Mouse (Mus musculus) heart, embryonic 13.5 days (tissue): ENCODE data around the gene Nav1. TPM values are rescaled to one million over a fixed set of nuclear protein-coding genes. Genes with fewer than 3 reads are reported as not detected.

Source experiments
- ATAC-seq: fragments of 200-750 bp; cut with Nextera tagmentation; 2 replicates; pipeline ENCODE4 v1.8.0; 2017; ENCODE audit warnings: moderate TSS enrichment; ENCODE audit not compliant: insufficient number of reproducible peaks, low FRiP score, low TSS enrichment; ENCODE audit errors: extremely low read depth
- H3K27ac ChIP-seq: fragments of 300-500 bp; sonication (generic); replicated peaks from 2 replicates; pipeline ENCODE4 v1.5.1; 2015; ENCODE audit warnings: moderate library complexity, mild to moderate bottlenecking, inconsistent platforms
- H3K27me3 ChIP-seq: fragments of 300-500 bp; sonication (generic); replicated peaks from 2 replicates; pipeline ENCODE4 v1.6.1; 2015; ENCODE audit warnings: mild to moderate bottlenecking, inconsistent platforms
- H3K36me3 ChIP-seq: fragments of 300-500 bp; sonication (generic); 2 replicates; pipeline ENCODE4 v1.6.1; 2015; ENCODE audit warnings: mild to moderate bottlenecking, inconsistent platforms
- H3K4me1 ChIP-seq: fragments of 300-500 bp; sonication (generic); 2 replicates; pipeline ENCODE4 v1.6.1; 2015; ENCODE audit warnings: inconsistent platforms
- H3K4me2 ChIP-seq: fragments of 300-500 bp; sonication (generic); 2 replicates; pipeline ENCODE4 v1.6.1; 2015; ENCODE audit warnings: inconsistent platforms, mild to moderate bottlenecking, moderate library complexity
- H3K4me3 ChIP-seq: fragments of 300-500 bp; sonication (generic); 2 replicates; pipeline ENCODE4 v1.5.1; 2015; ENCODE audit warnings: moderate library complexity, mild to moderate bottlenecking, inconsistent platforms
- H3K9ac ChIP-seq: fragments of 300-500 bp; sonication (generic); 2 replicates; pipeline ENCODE4 v1.6.1; 2015; ENCODE audit warnings: inconsistent platforms, mild to moderate bottlenecking, moderate library complexity
- H3K9me3 ChIP-seq: fragments of 300-500 bp; sonication (generic); 2 replicates; pipeline ENCODE4 v1.6.1; 2016; ENCODE audit warnings: inconsistent platforms
- WGBS: fragments of 180-500 bp; shearing (Covaris S2); methylation state at CpG from one replicate; pipeline ENCODE4 v1.1.7; 2015; ENCODE audit warnings: mixed read lengths; 5-methylcytosine and 5-hydroxymethylcytosine counted together
- polyA plus RNA-seq: library from polyadenylated mRNA; unstranded; fragments of >200 nt; fragmentation: Nextera tagmentation; extraction: Ambion mirVana; gene quantifications from 2 replicates; pipeline ENCODE4 v1.2.1, GENCODE M21; 2015

Gene Nav1
- polyA plus RNA-seq, 1 experiment from 2014 or later = 25.6 TPM

DNA sequence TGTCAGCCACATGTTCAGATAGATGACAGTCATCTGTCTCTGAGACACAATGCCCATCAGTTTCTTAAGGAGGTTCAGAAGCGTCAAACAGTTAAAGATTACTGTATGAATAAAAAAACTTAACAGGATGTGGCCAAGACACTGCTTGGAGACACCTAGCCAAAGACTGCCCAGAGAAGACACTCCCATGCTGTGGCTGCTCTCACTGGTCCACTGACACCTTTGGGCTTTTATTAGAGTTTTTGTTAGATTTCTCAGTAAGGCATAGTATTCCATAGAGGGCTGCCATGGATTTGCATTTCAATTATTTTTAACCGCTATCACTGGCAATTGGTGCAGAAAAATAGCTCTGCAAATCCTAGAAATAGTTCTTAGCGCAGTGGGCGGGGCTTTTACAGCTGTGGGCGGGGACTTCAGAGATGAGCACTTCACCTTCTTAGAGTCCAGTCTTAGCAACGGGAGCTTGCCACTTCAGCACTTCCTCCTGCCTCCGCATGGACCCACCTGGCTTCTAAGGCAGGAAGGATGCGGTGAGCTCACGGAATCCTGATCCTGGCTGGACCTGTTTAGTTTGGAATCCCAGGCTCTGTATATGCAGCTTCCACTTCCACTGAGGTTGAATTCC, 12.7 kb downstream of the Nav1 start:
- ATAC-seq = no peak
- WGBS = 50% methylated on average over 9 of the region's 9 CpGs
- H3K27ac ChIP-seq = no peak overlapping the region
- no peak overlapping the region for H3K9ac ChIP-seq
- H3K4me2 ChIP-seq = no peak overlapping the region
- H3K4me3 ChIP-seq = no peak overlapping the region
- peaks cover 18% of the 10 kb centered on the region for H3K4me1 ChIP-seq
- H3K27me3 ChIP-seq = no peaks in the 10 kb centered on the region
- no peaks in the 10 kb centered on the region for H3K9me3 ChIP-seq
- H3K36me3 ChIP-seq = peaks cover 15% of the 10 kb centered on the region

DNA sequence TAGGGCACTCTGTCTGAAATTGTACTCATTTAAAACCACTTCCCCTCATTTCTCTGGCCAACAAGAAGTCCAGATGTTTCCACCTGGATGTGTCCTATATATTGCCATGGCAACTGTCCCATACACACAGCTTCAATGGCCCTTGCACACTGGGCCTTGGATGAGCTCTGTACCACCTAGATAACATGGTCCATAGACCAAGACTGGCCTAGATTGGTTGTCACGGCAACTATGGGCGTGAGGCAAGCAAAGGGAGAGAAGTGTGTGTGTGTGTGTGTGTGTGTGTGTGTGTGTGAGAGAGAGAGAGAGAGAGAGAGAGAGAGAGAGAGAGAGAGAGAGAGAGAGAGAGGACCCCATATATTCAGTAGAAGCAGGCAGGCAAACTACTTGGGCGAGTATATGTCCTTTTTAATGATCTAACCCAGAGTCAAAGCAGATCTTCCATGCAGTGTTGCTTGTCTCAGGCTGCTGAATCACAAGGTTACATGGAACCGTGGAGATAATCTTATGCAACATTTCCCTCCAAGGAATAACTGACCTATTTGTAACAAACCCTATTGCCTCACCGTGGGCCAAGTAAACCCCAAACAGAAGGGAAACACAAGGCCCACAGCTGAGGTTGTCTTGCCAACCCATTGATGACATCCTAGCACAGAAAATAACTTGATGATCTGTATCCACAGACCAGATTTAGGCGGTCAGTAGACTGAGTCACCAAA, 13.4 kb downstream of the Nav1 start:
- H3K27me3 ChIP-seq = no peaks in the 10 kb centered on the region
- no peaks in the 10 kb centered on the region for H3K9me3 ChIP-seq
- H3K36me3 ChIP-seq = peaks cover 8% of the 10 kb centered on the region
- ATAC-seq = no peak
- WGBS = 79% methylated on average over 6 of the region's 6 CpGs
- no peak overlapping the region for H3K9ac ChIP-seq
- H3K4me1 ChIP-seq = peaks cover 17% of the 10 kb centered on the region
- no peak overlapping the region for H3K4me2 ChIP-seq
- no peak overlapping the region for H3K27ac ChIP-seq
- H3K4me3 ChIP-seq = no peak overlapping the region

DNA sequence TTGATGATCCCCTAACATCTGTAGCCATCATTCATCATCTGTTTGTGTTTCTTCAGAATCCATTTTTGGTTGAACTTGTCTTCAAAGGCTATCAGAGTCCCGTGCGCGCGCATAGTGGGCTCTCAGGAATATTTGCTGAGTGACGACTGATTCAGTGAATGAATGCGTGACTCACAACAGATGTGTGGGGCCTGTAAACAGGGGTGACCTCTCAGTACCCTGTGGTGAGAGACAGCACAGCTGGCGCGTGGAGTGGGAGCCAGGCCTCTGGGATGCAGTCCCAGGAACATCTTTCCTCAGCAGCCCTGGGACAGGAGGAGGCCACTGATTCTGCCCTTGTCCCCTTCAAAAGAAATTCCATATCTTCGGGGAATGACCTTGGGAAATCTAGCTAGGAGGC, 16.3 kb downstream of the Nav1 start:
- peaks cover 42% of the 10 kb centered on the region for H3K4me1 ChIP-seq
- ATAC-seq = no peak
- 68% methylated on average over 9 of the region's 9 CpGs for WGBS
- H3K9ac ChIP-seq = no peak overlapping the region
- no peaks in the 10 kb centered on the region for H3K9me3 ChIP-seq
- H3K27ac ChIP-seq = no peak overlapping the region
- H3K4me3 ChIP-seq = no peak overlapping the region
- H3K27me3 ChIP-seq = no peaks in the 10 kb centered on the region
- no peaks in the 10 kb centered on the region; the same call in 1 of the 2 replicates for H3K36me3 ChIP-seq
- H3K4me2 ChIP-seq = no peak overlapping the region

GRCm38 (mm10) chr1:135588973-135589372, 18.1 kb downstream of the Nav1 start:
- Histone ChIP-seq H3K9me3 (no peaks in the 10 kb centered on the region), H3K4me3 (no peak overlapping the region), H3K36me3 (no peaks in the 10 kb centered on the region), H3K4me1 (peaks cover 55% of the 10 kb centered on the region), H3K27ac (no peak overlapping the region), H3K27me3 (no peaks in the 10 kb centered on the region), H3K4me2 (no peak overlapping the region), H3K9ac (0 out of 2 replicates have a peak overlapping the region, but pooled peaks have one; percentile 10)
- 46% methylated on average over 3 of the region's 3 CpGs for WGBS
- ATAC-seq = no peak

DNA sequence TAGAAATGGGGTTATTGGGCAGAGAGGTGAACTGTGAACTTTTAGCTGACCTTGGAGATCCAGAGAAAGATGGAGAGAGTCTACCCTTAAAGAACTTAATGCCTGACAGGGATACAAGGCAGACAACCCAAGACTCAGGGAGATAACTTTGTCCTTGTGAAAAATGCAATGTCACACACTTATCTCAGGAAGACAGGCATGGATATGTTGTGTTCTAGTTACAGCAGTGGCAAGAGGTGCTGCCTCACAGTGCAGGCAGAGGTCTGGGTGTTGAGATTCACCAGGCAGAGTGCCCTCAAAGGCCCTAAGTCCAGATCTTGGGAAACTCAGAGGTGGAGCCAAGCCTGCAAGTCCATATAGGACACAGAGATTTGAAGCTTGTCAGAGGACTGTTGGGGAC, 20.2 kb downstream of the Nav1 start:
- Histone ChIP-seq H3K4me3 (no peak overlapping the region), H3K36me3 (no peaks in the 10 kb centered on the region), H3K27ac (peak overlapping the region; percentile 87), H3K9me3 (no peaks in the 10 kb centered on the region), H3K27me3 (no peaks in the 10 kb centered on the region), H3K4me1 (peaks cover 75% of the 10 kb centered on the region), H3K4me2 (no peak overlapping the region), H3K9ac (no peak overlapping the region)
- ATAC-seq = no peak

DNA sequence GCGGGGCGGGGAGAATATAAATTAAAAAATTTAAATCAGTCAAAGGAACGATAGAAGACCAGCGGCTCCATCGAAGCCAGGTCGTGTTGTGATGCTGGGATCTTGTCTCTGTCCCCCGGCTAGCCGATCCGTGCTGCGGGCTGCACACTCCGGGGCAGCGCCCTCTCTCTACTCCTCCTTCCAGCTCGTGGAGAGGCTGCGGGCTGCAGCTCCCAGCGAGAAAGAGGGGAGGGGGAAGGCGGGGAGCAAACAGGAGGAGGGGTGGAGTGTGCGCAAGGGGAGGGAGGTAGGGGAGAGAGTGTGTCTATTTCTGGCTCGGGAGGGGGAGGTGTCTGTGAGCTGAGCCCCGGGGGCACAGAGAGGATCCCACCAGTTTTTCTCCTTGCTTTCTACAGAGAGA, 21.5 kb downstream of the Nav1 start:
- Histone ChIP-seq H3K4me1 (peaks cover 78% of the 10 kb centered on the region), H3K27me3 (no peaks in the 10 kb centered on the region), H3K27ac (peak overlapping the region; percentile 87), H3K9me3 (no peaks in the 10 kb centered on the region), H3K4me3 (peak overlapping the region; percentile 66), H3K4me2 (peak overlapping the region; percentile 93), H3K9ac (peak overlapping the region; percentile 86), H3K36me3 (no peaks in the 10 kb centered on the region)
- ATAC-seq = peak; percentile 63; the same call in 1 of the 2 replicates
- 1% methylated on average over 15 of the region's 19 CpGs for WGBS

GRCm38 (mm10) chr1:135584587-135585541, 22.2 kb downstream of the Nav1 start:
- Histone ChIP-seq H3K4me3 (peak overlapping the region; percentile 66), H3K27ac (peak overlapping the region; percentile 87), H3K9me3 (no peaks in the 10 kb centered on the region), H3K36me3 (no peaks in the 10 kb centered on the region), H3K4me1 (peaks cover 85% of the 10 kb centered on the region), H3K9ac (peak overlapping the region; percentile 86), H3K27me3 (no peaks in the 10 kb centered on the region), H3K4me2 (peak overlapping the region; percentile 93)
- ATAC-seq = peak; percentile 15; the same call in 1 of the 2 replicates
- WGBS = 2% methylated on average over 69 of the region's 73 CpGs

DNA sequence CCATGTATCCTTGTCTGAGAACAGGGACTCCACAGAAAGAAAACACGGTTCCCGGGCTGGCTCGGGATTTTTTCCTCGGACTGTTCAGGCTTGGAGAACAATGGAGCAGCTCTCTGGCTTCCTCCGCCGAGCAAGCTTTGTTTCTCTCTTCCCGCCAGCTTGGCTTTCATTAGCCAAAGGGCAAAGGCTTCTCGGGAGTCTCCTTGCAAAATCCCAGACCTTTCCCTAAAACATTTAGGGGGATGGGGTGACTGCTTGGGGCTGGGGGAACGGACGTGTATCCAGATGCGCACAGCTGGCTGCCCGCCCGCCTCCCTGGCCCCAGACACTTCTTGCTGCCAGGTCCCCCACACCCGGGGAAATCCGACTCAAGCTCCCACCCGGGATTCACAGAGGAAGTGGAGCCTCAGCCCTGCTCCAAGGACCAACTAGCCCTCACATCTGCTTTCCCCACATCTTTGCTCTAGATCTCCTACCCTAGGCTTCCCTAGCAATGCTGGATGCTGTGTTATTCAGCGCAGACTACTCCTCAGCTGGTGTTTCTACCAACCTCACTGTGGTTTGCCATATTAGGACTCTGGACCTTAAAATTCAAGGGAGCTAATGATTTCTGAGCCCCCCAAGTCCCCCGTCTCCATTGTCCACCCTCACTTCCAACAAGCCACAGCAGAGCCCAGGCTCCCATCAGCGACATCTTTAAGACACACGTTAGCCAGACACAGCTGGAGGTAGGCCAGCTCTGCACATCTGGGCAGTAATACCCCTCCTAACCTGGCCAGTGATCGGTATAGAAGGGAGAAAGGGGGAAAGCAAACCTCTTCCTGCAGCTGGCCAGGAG, 23.2 kb downstream of the Nav1 start:
- H3K4me3 ChIP-seq = peak overlapping the region; percentile 66
- no peaks in the 10 kb centered on the region for H3K9me3 ChIP-seq
- peak overlapping the region; percentile 86 for H3K9ac ChIP-seq
- peak overlapping the region; percentile 93 for H3K4me2 ChIP-seq
- no peaks in the 10 kb centered on the region for H3K27me3 ChIP-seq
- peaks cover 91% of the 10 kb centered on the region for H3K4me1 ChIP-seq
- no peaks in the 10 kb centered on the region for H3K36me3 ChIP-seq
- H3K27ac ChIP-seq = peak overlapping the region; percentile 58
- ATAC-seq = no peak
- WGBS = 9% methylated on average over 21 of the region's 21 CpGs

DNA sequence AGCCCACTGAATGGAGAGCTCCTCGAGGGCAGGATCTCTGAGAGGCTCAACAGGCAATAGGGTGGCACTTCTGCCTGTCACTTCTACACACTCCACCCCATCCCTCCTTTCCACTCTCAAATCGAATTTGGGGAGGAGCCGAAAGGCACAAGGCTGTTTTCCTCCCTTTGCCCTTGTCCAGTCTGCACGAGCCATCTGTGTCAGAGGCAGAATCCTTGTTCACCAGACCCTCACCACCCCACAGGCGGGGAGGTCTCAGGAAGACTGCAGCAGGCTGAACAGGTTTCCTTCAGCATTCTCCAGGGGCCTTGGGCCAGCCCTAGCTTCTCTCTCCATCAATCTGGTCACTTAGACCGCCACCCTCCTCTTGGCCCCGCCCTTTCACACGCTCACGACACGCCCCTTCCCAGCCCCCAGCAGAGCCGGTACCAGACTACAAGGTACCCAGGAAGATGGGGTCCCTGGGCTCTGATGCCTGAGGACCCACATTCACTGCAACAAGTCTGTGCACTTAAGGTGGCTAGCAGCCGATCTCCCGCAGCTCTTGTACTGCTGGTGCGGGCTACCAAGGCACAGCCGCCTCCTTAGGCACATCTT, 23.9 kb downstream of the Nav1 start:
- H3K9me3 ChIP-seq = no peaks in the 10 kb centered on the region
- peak overlapping the region; percentile 93 for H3K4me2 ChIP-seq
- peak overlapping the region; percentile 86 for H3K9ac ChIP-seq
- peak overlapping the region; percentile 58 for H3K27ac ChIP-seq
- no peak for ATAC-seq
- peaks cover 93% of the 10 kb centered on the region for H3K4me1 ChIP-seq
- no peaks in the 10 kb centered on the region for H3K27me3 ChIP-seq
- 11% methylated on average over 15 of the region's 15 CpGs for WGBS
- peak overlapping the region; percentile 66 for H3K4me3 ChIP-seq
- H3K36me3 ChIP-seq = no peaks in the 10 kb centered on the region

DNA sequence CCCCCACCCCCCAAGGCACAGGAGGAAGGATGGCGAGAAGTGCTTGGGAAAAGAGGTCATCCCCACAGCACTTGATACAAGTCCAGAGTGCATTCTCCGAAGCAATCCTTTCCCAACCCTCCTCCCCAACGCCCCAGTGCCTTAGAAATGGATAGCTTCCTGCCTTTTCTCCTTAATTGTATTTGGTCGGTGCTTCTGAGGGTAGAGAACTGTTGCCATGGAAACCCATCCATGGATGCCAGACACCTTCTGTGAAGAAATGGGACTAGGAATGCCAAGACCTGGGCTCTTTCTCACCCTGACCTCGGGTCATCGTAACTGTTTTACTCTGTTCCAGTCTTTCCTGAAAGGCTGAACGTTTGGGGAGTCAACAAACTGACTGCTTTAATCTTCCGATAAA, 26.1 kb downstream of the Nav1 start:
- no peak overlapping the region for H3K9ac ChIP-seq
- 53% methylated on average over 8 of the region's 8 CpGs for WGBS

More for the DNA sequence above, 26.1 kb downstream of the Nav1 start:
- Histone ChIP-seq H3K36me3 (no peaks in the 10 kb centered on the region), H3K4me1 (peaks cover 88% of the 10 kb centered on the region), H3K27ac (no peak overlapping the region), H3K4me2 (no peak overlapping the region), H3K9me3 (no peaks in the 10 kb centered on the region), H3K4me3 (no peak overlapping the region), H3K27me3 (no peaks in the 10 kb centered on the region)
- ATAC-seq = no peak
